Mouse (Mus musculus) A20 (cell line): ENCODE data around the gene Cerk.

Source experiments
- DNase-seq: peaks from one replicate; pipeline ENCODE4 v3.0.0-alpha.2; 2011; ENCODE audit warnings: low read depth, low spot score

Gene Cerk

GRCm38 (mm10) chr15:86165811-86166590 lies 19.9 kb downstream of the Cerk start:
- no peak for DNase-seq

GRCm38 (mm10) chr15:86164718-86165345 lies 21.1 kb downstream of the Cerk start:
- DNase-seq = no peak

- peak; percentile 50 for DNase-seq
Observed at GRCm38 (mm10) chr15:86161800-86162199, 24.1 kb downstream of the Cerk start.

- no peak for DNase-seq
Observed at GRCm38 (mm10) chr15:86160906-86161305, 25.0 kb downstream of the Cerk start.

- DNase-seq = no peak
Observed at GRCm38 (mm10) chr15:86159719-86160118, 26.2 kb downstream of the Cerk start.

- DNase-seq = no peak
Observed at GRCm38 (mm10) chr15:86159093-86159492, 26.8 kb downstream of the Cerk start.

- no peak for DNase-seq
Observed at GRCm38 (mm10) chr15:86156492-86156891, 29.4 kb downstream of the Cerk start.

- no peak for DNase-seq
Observed at GRCm38 (mm10) chr15:86153481-86153960, 32.4 kb downstream of the Cerk start.

- DNase-seq = no peak
Observed at GRCm38 (mm10) chr15:86150593-86150992, 35.3 kb downstream of the Cerk start.

- no peak for DNase-seq
Observed at GRCm38 (mm10) chr15:86146922-86147321, 39.0 kb downstream of the Cerk start.

- no peak for DNase-seq
Observed at GRCm38 (mm10) chr15:86145046-86145445, 40.9 kb downstream of the Cerk start.

GRCm38 (mm10) chr15:86144577-86144976 lies 41.4 kb downstream of the Cerk start:
- DNase-seq = no peak

- DNase-seq = peak; percentile 45
Observed at GRCm38 (mm10) chr15:86140323-86140722, 45.6 kb downstream of the Cerk start.

GRCm38 (mm10) chr15:86137638-86138037 lies 48.3 kb downstream of the Cerk start:
- peak; percentile 57 for DNase-seq

GRCm38 (mm10) chr15:86134941-86135783 lies 50.8 kb downstream of the Cerk start:
- DNase-seq = peak; percentile 75

GRCm38 (mm10) chr15:86130657-86131056 lies 55.3 kb downstream of the Cerk start:
- no peak for DNase-seq

GRCm38 (mm10) chr15:86129036-86129435 lies 56.9 kb downstream of the Cerk start:
- DNase-seq = no peak

GRCm38 (mm10) chr15:86124359-86124758 lies 61.6 kb downstream of the Cerk start:
- peak; percentile 78 for DNase-seq

GRCm38 (mm10) chr15:86123409-86123808 lies 62.5 kb downstream of the Cerk start:
- DNase-seq = no peak

GRCm38 (mm10) chr15:86122261-86122949 lies 63.5 kb downstream of the Cerk start:
- DNase-seq = no peak

- no peak for DNase-seq
Observed at GRCm38 (mm10) chr15:86119186-86119585, 66.8 kb downstream of the Cerk start.
